Mouse (Mus musculus): ENCODE results near the gene Ptgr2.
A peak's percentile ranks its signal among the peaks of the same experiment; 100 is the strongest.
"Not testable (repeated sequence)": the region's sequence is repeated elsewhere in the genome, so short reads cannot be mapped to it uniquely, and the experiment has no call there.

Gene Ptgr2

GRCm38 (mm10) chr12:84284885-84285592, at the start of gene Ptgr2:
TSS of gene Ptgr2 (plus strand) at chr12:84285232.
- peak; percentile 84 to 92 for DNase-seq

- DNase-seq, result no peak
Measured at GRCm38 (mm10) chr12:84235577-84235976, 49.5 kb upstream of the Ptgr2 start.

- DNase-seq, result no peak
Measured at GRCm38 (mm10) chr12:84235981-84236752, 48.9 kb upstream of the Ptgr2 start.

GRCm38 (mm10) chr12:84237036-84237435, 48.0 kb upstream of the Ptgr2 start:
- DNase-seq, result not testable (repeated sequence)

GRCm38 (mm10) chr12:84243076-84243770, 41.8 kb upstream of the Ptgr2 start:
- DNase-seq, result peak; percentile 74 to 90

- peak; percentile 11 to 57 for DNase-seq
Measured at GRCm38 (mm10) chr12:84245683-84246082, 39.3 kb upstream of the Ptgr2 start.

GRCm38 (mm10) chr12:84249217-84249616, 35.8 kb upstream of the Ptgr2 start:
- peak; percentile 43 to 56 for DNase-seq

- DNase-seq, result no peak
Measured at GRCm38 (mm10) chr12:84252811-84253210, 32.2 kb upstream of the Ptgr2 start.

GRCm38 (mm10) chr12:84254886-84255285, 30.1 kb upstream of the Ptgr2 start:
- DNase-seq, result no peak

GRCm38 (mm10) chr12:84260363-84260762, 24.7 kb upstream of the Ptgr2 start:
- no peak for DNase-seq

- DNase-seq, result no peak
Measured at GRCm38 (mm10) chr12:84267264-84267663, 17.8 kb upstream of the Ptgr2 start.

- no peak for DNase-seq
Measured at GRCm38 (mm10) chr12:84273366-84273765, 11.7 kb upstream of the Ptgr2 start.

- no peak for DNase-seq
Measured at GRCm38 (mm10) chr12:84275288-84275687, 9.7 kb upstream of the Ptgr2 start.

- DNase-seq, result no peak
Measured at GRCm38 (mm10) chr12:84276288-84276687, 8.7 kb upstream of the Ptgr2 start.

GRCm38 (mm10) chr12:84276799-84277198, 8.2 kb upstream of the Ptgr2 start:
- DNase-seq, result no peak

- DNase-seq, result no peak
Measured at GRCm38 (mm10) chr12:84277832-84278231, 7.2 kb upstream of the Ptgr2 start.

GRCm38 (mm10) chr12:84278901-84279300, 6.1 kb upstream of the Ptgr2 start:
- no peak for DNase-seq

- DNase-seq, result no peak
Measured at GRCm38 (mm10) chr12:84284391-84284790, 641 bp upstream of the Ptgr2 start.

- no peak for DNase-seq
Measured at GRCm38 (mm10) chr12:84285593-84285968, 549 bp downstream of the Ptgr2 start.

- peak in 1 of 2 experiments; percentile 13 for DNase-seq
Measured at GRCm38 (mm10) chr12:84288461-84288860, 3.4 kb downstream of the Ptgr2 start.

- no peak for DNase-seq
Measured at GRCm38 (mm10) chr12:84297851-84298250, 12.8 kb downstream of the Ptgr2 start.

GRCm38 (mm10) chr12:84299265-84299664, 14.2 kb downstream of the Ptgr2 start:
- DNase-seq, result no peak

GRCm38 (mm10) chr12:84304101-84304500, 19.1 kb downstream of the Ptgr2 start:
- no peak for DNase-seq

GRCm38 (mm10) chr12:84304554-84304953, 19.5 kb downstream of the Ptgr2 start:
- no peak for DNase-seq
